Mouse (Mus musculus) midbrain, embryonic 10.5 days (tissue): Measurements from ENCODE around the gene Pjvk. TPM values are rescaled to one million over a fixed set of nuclear protein-coding genes. Genes with fewer than 3 reads are reported as not detected.
A peak's percentile ranks its signal among the peaks of the same experiment; 100 is the strongest.

Source experiments
- DNase-seq: peaks from one replicate; pipeline ENCODE4 v3.0.0-alpha.2; 2017; ENCODE audit warnings: low spot score
- H3K27ac ChIP-seq: fragments of 300-500 bp; sonication (generic); replicated peaks from 2 replicates; pipeline ENCODE4 v1.5.1; 2016; ENCODE audit warnings: mild to moderate bottlenecking
- H3K27me3 ChIP-seq: fragments of 300-500 bp; sonication (generic); 2 replicates; pipeline ENCODE4 v1.6.1; 2016; ENCODE audit warnings: low read depth, mild to moderate bottlenecking; ENCODE audit not compliant: poor library complexity, severe bottlenecking
- H3K36me3 ChIP-seq: fragments of 300-500 bp; sonication (generic); 2 replicates; pipeline ENCODE4 v1.6.1; 2016; ENCODE audit warnings: mild to moderate bottlenecking, moderate library complexity
- H3K4me1 ChIP-seq: fragments of 300-500 bp; sonication (generic); 2 replicates; pipeline ENCODE4 v1.6.1; 2016
- H3K4me3 ChIP-seq: fragments of 300-500 bp; sonication (generic); 2 replicates; pipeline ENCODE4 v1.5.1; 2016; ENCODE audit warnings: mild to moderate bottlenecking, moderate library complexity
- H3K9me3 ChIP-seq: fragments of 300-500 bp; sonication (generic); replicated peaks from 2 replicates; pipeline ENCODE4 v1.6.1; 2016; ENCODE audit warnings: mild to moderate bottlenecking
- WGBS: fragments of 180-500 bp; shearing (Covaris S2); methylation state at CpG from one replicate; pipeline ENCODE4 v1.1.7; 2016; 5-methylcytosine and 5-hydroxymethylcytosine counted together
- polyA plus RNA-seq: library from polyadenylated mRNA; unstranded; fragments of >200 nt; fragmentation: Nextera tagmentation; extraction: Ambion mirVana; gene quantifications from 2 replicates; pipeline ENCODE4 v1.2.1, GENCODE M21; 2016

Gene Pjvk
- polyA plus RNA-seq, 1 experiment from 2014 or later, result 0.69 TPM

DNA sequence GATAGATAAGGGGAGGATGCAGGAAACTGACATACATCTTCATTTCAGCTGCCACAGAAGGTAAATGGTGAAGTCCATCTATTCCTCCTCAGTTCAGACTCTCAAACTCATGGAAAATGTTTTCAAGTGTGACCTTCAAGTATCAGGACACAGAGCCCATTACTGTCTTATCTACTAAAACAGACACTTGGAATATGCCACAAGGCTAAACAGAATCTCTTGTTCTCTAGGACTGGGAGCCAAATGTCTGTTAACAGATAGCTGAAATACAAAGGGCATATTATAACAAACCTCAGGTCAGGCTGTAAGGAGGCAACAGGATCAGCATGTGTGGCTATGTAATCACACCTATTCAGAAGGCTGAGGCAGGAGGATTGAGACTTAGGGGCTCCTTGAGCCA lies 4.5 kb upstream of the Pjvk start:
- Histone ChIP-seq H3K9me3 (no peaks in the 10 kb centered on the region), H3K27me3 (no peaks in the 10 kb centered on the region), H3K4me1 (peaks cover 23% of the 10 kb centered on the region), H3K27ac (no peak overlapping the region), H3K36me3 (peaks cover 60% of the 10 kb centered on the region), H3K4me3 (no peak overlapping the region)
- no peak for DNase-seq

GRCm38 (mm10) chr2:76647441-76647869 lies 821 bp upstream of the Pjvk start:
- no peak for DNase-seq

DNA sequence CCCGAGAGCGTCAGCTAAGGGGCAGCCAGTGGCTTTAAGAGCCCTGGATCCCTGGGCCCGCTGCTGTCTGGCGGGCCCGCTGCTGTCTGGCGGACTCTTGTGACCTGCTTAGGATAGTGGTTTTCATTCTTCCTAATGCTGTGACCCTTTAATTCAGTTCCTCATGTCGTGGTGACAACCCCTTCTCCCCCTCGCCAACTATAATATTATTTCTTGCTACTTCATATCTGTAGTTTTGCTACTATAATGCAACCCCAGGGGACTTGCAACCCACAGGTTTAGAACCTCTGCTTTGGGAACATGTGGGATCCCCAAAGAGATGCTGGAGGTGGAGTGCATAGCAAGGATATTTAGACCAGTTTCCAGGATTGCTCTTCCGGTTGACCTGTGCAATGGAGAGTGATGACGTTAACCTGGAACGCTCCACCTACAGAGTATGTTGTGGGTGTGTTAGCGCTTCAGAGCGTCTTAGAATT lies 428 bp downstream of the Pjvk start:
- Histone ChIP-seq H3K27ac (peak overlapping the region; percentile 93), H3K9me3 (no peaks in the 10 kb centered on the region), H3K36me3 (peaks cover 11% of the 10 kb centered on the region), H3K4me1 (peaks cover 25% of the 10 kb centered on the region), H3K4me3 (peak overlapping the region; percentile 71), H3K27me3 (no peaks in the 10 kb centered on the region)
- DNase-seq, result no peak
- 34% methylated on average over 13 of the region's 13 CpGs for WGBS

More at GRCm38 (mm10) chr2:76647441-76647869, 821 bp upstream of the Pjvk start:
- 1% methylated on average over 29 of the region's 32 CpGs for WGBS
- peak overlapping the region; percentile 71 for H3K4me3 ChIP-seq
- H3K27me3 ChIP-seq, result no peaks in the 10 kb centered on the region
- H3K4me1 ChIP-seq, result peaks cover 25% of the 10 kb centered on the region
- peak overlapping the region; percentile 93 for H3K27ac ChIP-seq
- no peaks in the 10 kb centered on the region for H3K9me3 ChIP-seq
- H3K36me3 ChIP-seq, result peaks cover 24% of the 10 kb centered on the region

DNA sequence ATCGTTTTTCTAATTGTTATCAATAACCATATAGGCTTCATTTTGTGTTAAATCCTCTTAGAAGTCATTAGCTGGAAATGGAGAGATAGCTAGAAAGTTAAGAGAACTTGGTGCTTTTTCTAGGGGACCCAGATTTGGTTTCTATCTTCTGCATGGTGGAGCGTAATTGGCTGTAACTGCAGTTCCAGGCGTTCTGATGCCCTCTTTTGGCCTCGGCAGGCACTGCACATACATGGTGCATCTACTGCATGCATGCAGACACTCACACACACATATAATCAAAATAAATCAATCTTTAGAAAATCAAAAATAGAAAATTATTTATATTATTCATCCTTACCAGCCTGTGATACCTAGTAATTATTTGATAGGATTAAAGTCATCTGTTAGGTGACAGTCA lies 4.8 kb downstream of the Pjvk start:
- H3K36me3 ChIP-seq, result no peaks in the 10 kb centered on the region
- no peak overlapping the region for H3K27ac ChIP-seq
- no peak for DNase-seq
- no peaks in the 10 kb centered on the region for H3K27me3 ChIP-seq
- H3K4me3 ChIP-seq, result no peak overlapping the region
- 95% methylated on average over 4 of the region's 4 CpGs for WGBS
- peaks cover 10% of the 10 kb centered on the region for H3K4me1 ChIP-seq
- no peaks in the 10 kb centered on the region for H3K9me3 ChIP-seq

DNA sequence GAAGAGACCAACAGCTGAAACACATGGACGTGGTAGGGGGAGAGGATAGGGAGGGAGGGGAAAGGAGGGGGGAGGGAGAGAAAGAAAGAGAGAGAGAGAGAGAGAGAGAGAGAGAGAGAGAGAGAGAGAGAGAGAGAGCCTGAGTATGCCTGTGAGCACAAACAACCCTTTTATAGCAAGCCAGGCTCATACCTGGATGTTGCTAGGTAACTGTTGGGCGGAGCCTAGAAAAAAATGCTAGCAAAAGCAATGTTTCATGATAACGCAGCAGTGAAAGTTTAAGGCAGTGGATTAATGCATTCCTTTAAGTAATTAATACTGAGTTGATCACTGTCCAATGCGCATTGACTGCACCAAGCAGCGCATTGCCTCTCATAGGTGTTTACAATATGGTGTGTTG lies 6.4 kb downstream of the Pjvk start:
- Histone ChIP-seq H3K27ac (no peak overlapping the region), H3K4me1 (0 out of 2 replicates have a peak, but pooled peaks cover 4% of the 10 kb centered on the region), H3K27me3 (no peaks in the 10 kb centered on the region), H3K4me3 (no peak overlapping the region), H3K9me3 (no peaks in the 10 kb centered on the region), H3K36me3 (no peaks in the 10 kb centered on the region)
- 90% methylated on average over 5 of the region's 5 CpGs for WGBS
- DNase-seq, result no peak

DNA sequence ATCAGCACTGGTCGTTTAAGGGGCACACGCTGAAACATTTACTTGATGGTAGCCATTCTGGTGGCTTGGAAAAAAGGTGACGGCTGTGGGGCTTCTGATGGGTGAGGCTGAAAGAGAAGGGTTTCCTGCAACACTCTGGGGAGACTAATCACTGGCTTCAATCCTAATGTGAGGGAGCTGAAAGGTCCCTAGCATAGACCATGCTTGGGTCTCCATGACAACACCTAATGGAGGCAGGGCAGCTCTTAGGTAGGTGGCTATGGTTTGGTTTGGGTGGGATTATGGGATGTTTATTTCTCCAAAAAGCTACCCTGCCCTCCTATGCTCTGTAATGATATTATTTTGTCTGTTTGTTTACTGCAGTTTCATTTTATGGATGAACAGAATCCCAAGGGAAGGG lies 7.2 kb downstream of the Pjvk start:
- no peak overlapping the region for H3K4me3 ChIP-seq
- no peak for DNase-seq
- H3K36me3 ChIP-seq, result no peaks in the 10 kb centered on the region
- 80% methylated on average over 3 of the region's 3 CpGs for WGBS
- H3K4me1 ChIP-seq, result 0 out of 2 replicates have a peak, but pooled peaks cover 4% of the 10 kb centered on the region
- H3K27me3 ChIP-seq, result no peaks in the 10 kb centered on the region
- H3K9me3 ChIP-seq, result no peaks in the 10 kb centered on the region
- no peak overlapping the region for H3K27ac ChIP-seq

DNA sequence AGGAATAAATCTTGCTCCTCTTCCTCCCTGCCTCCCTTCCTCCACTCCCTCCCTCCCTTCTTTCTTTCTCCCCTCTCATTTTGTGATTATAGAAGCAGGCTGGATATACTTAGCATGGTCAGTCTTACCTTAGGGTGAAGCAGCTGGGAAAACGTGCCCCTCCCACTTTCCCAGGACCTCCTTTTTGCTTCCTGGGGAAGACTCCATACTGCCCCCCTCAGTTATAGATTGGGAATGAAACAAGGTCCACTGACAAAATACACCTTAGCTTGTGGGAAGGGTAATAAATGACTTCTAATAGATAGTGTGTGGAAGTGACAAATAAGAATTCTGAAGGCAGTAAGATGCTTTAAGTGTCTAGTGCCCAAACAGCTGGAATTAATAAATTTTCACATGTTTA lies 7.7 kb downstream of the Pjvk start:
- DNase-seq, result no peak
- Histone ChIP-seq H3K9me3 (no peaks in the 10 kb centered on the region), H3K4me1 (0 out of 2 replicates have a peak, but pooled peaks cover 4% of the 10 kb centered on the region), H3K27ac (no peak overlapping the region), H3K4me3 (no peak overlapping the region), H3K27me3 (no peaks in the 10 kb centered on the region), H3K36me3 (no peaks in the 10 kb centered on the region)
- WGBS, result 21% methylated on average over 1 of the region's 1 CpGs

DNA sequence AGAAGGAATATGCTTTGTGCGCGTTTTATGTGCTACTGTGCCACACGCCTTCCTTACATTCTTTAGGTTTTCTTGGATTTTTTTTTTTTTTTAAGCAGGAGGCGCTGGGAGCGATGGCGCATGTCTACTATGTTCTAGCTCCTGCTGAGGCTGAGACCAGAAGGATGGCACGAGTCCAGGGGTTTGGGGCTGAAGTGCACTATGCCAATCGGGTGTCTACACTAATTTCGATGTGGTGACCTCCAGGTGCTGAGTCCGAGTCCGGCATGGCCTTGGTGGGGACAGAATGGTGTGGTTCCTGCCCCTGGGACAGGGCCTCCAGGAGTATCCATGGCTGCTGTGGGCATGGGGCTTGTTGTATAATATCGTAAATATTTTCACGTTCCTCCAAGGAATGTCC lies 10.3 kb downstream of the Pjvk start:
- Histone ChIP-seq H3K9me3 (no peaks in the 10 kb centered on the region), H3K4me3 (no peak overlapping the region), H3K4me1 (0 out of 2 replicates have a peak, but pooled peaks cover 4% of the 10 kb centered on the region), H3K36me3 (peaks cover 12% of the 10 kb centered on the region; the same call in 1 of the 2 replicates), H3K27ac (no peak overlapping the region), H3K27me3 (no peaks in the 10 kb centered on the region)
- WGBS, result 86% methylated on average over 13 of the region's 13 CpGs
- no peak for DNase-seq

- no peaks in the 10 kb centered on the region for H3K27me3 ChIP-seq
- H3K27ac ChIP-seq, result no peak overlapping the region
- WGBS, result 64% methylated on average over 8 of the region's 8 CpGs
- no peaks in the 10 kb centered on the region for H3K9me3 ChIP-seq
- peaks cover 19% of the 10 kb centered on the region for H3K36me3 ChIP-seq
- no peak for DNase-seq
- no peak overlapping the region for H3K4me3 ChIP-seq
- 0 out of 2 replicates have a peak, but pooled peaks cover 4% of the 10 kb centered on the region for H3K4me1 ChIP-seq
Observed at GRCm38 (mm10) chr2:76659419-76659818, 11.1 kb downstream of the Pjvk start.

GRCm38 (mm10) chr2:76665531-76665930 lies 17.3 kb downstream of the Pjvk start:
- no peaks in the 10 kb centered on the region for H3K27me3 ChIP-seq
- 95% methylated on average over 7 of the region's 7 CpGs for WGBS
- H3K4me3 ChIP-seq, result no peak overlapping the region
- no peaks in the 10 kb centered on the region for H3K9me3 ChIP-seq
- DNase-seq, result no peak
- peaks cover 29% of the 10 kb centered on the region for H3K36me3 ChIP-seq
- H3K27ac ChIP-seq, result no peak overlapping the region
- no peaks in the 10 kb centered on the region for H3K4me1 ChIP-seq

- Histone ChIP-seq H3K4me1 (peaks cover 7% of the 10 kb centered on the region), H3K27ac (no peak overlapping the region), H3K9me3 (no peaks in the 10 kb centered on the region), H3K27me3 (no peaks in the 10 kb centered on the region), H3K36me3 (peaks cover 27% of the 10 kb centered on the region), H3K4me3 (no peak overlapping the region)
- DNase-seq, result no peak
- WGBS, result 90% methylated on average over 5 of the region's 5 CpGs
Observed at GRCm38 (mm10) chr2:76667200-76667599, 18.9 kb downstream of the Pjvk start.

- H3K27me3 ChIP-seq, result no peaks in the 10 kb centered on the region
- whole genome bisulfite sequencing, result 95% methylated on average over 6 of the region's 6 CpGs
- H3K4me1 ChIP-seq, result peaks cover 42% of the 10 kb centered on the region
- no peak overlapping the region for H3K27ac ChIP-seq
- DNase-seq, result no peak
- no peaks in the 10 kb centered on the region for H3K9me3 ChIP-seq
- peak overlapping the region; percentile 54 for H3K4me3 ChIP-seq
- H3K36me3 ChIP-seq, result no peaks in the 10 kb centered on the region
Observed at GRCm38 (mm10) chr2:76671641-76672040, 23.4 kb downstream of the Pjvk start.

DNA sequence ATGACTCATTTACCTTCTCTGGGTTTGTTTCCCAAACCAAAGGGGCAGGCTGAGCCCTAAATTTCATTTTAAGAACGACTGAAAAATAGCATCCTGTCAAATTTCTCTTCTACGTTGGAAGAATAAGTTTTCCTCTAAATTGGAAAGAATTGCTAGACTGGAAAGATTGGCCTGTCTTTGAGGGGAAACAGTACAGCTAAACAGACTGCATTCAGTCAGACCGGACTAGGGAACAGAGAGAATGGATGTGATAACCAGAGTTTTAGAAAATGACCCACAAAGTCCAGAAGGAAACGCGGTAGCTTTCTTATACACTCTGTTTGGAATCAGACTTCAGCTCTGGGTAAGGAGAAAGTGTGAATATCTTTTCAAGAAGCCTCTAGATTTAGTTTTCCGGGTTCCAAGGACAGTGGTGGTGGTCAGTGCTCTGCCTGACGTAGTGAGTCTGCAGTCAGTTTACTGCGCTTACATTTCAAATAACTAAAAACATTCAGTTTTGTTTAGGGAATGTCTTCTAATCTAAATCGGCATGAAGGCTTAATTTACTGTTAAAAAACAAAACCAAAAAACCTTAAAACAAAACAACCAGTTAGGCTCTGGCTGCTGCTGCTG lies 24.0 kb downstream of the Pjvk start:
- H3K4me3 ChIP-seq, result peak overlapping the region; percentile 54
- DNase-seq, result no peak
- peak overlapping the region; percentile 86 for H3K27ac ChIP-seq
- H3K27me3 ChIP-seq, result no peaks in the 10 kb centered on the region
- peaks cover 46% of the 10 kb centered on the region for H3K4me1 ChIP-seq
- H3K36me3 ChIP-seq, result no peaks in the 10 kb centered on the region
- WGBS, result 50% methylated on average over 9 of the region's 9 CpGs
- no peaks in the 10 kb centered on the region for H3K9me3 ChIP-seq
